Mouse (Mus musculus) midbrain, embryonic 15.5 days (tissue): ENCODE results near the gene Asap2. TPM values are rescaled to one million over a fixed set of nuclear protein-coding genes. Genes with fewer than 3 reads are reported as not detected.

ENCODE experiments used
- ATAC-seq: fragments of 200-750 bp; cut with Nextera tagmentation; replicated peaks from 2 replicates; pipeline ENCODE4 v1.8.0; 2017; ENCODE audit warnings: moderate TSS enrichment
- H3K27ac ChIP-seq: fragments of 300-500 bp; sonication (generic); 2 replicates; pipeline ENCODE4 v1.5.1; 2015; ENCODE audit warnings: mild to moderate bottlenecking, inconsistent platforms
- H3K27me3 ChIP-seq: fragments of 300-500 bp; sonication (generic); replicated peaks from 2 replicates; pipeline ENCODE4 v1.6.1; 2015; ENCODE audit warnings: inconsistent platforms
- H3K36me3 ChIP-seq: fragments of 300-500 bp; sonication (generic); replicated peaks from 2 replicates; pipeline ENCODE4 v1.6.1; 2015; ENCODE audit warnings: inconsistent platforms
- H3K4me1 ChIP-seq: fragments of 300-500 bp; sonication (generic); 2 replicates; pipeline ENCODE4 v1.6.1; 2015; ENCODE audit warnings: inconsistent platforms
- H3K4me2 ChIP-seq: fragments of 300-500 bp; sonication (generic); 2 replicates; pipeline ENCODE4 v1.6.1; 2015; ENCODE audit warnings: inconsistent platforms, mild to moderate bottlenecking, moderate library complexity
- H3K4me3 ChIP-seq: fragments of 300-500 bp; sonication (generic); 2 replicates; pipeline ENCODE4 v1.5.1; 2015; ENCODE audit warnings: mild to moderate bottlenecking, inconsistent platforms
- H3K9ac ChIP-seq: fragments of 300-500 bp; sonication (generic); 2 replicates; pipeline ENCODE4 v1.6.1; 2015; ENCODE audit warnings: mild to moderate bottlenecking, inconsistent platforms
- H3K9me3 ChIP-seq: fragments of 300-500 bp; sonication (generic); 2 replicates; pipeline ENCODE4 v1.6.1; 2016; ENCODE audit warnings: inconsistent platforms
- WGBS: fragments of 180-500 bp; shearing (Covaris S2); methylation state at CpG from one replicate; pipeline ENCODE4 v1.1.7; 2015; ENCODE audit warnings: mixed read lengths; 5-methylcytosine and 5-hydroxymethylcytosine counted together
- polyA plus RNA-seq: library from polyadenylated mRNA; unstranded; fragments of >200 nt; fragmentation: Nextera tagmentation; extraction: Ambion mirVana; gene quantifications from 2 replicates; pipeline ENCODE4 v1.2.1, GENCODE M21; 2015

The Asap2 gene
- polyA plus RNA-seq, 1 experiment from 2014 or later: 13.9 TPM

GRCm38 (mm10) chr12:21160327-21160828, 170.1 kb downstream of the Asap2 start:
- WGBS: 76% methylated on average over 8 of the region's 8 CpGs
- H3K4me3 ChIP-seq: no peak overlapping the region
- peaks cover 16% of the 10 kb centered on the region for H3K4me1 ChIP-seq
- no peaks in the 10 kb centered on the region for H3K36me3 ChIP-seq
- ATAC-seq: no peak
- no peak overlapping the region; the same call in 1 of the 2 replicates for H3K27ac ChIP-seq
- H3K9me3 ChIP-seq: no peaks in the 10 kb centered on the region
- H3K9ac ChIP-seq: no peak overlapping the region
- no peak overlapping the region for H3K4me2 ChIP-seq
- H3K27me3 ChIP-seq: no peaks in the 10 kb centered on the region

GRCm38 (mm10) chr12:21161841-21162240, 171.6 kb downstream of the Asap2 start:
- H3K9ac ChIP-seq: no peak overlapping the region
- H3K4me2 ChIP-seq: no peak overlapping the region
- no peak overlapping the region for H3K27ac ChIP-seq
- H3K9me3 ChIP-seq: no peaks in the 10 kb centered on the region
- H3K4me1 ChIP-seq: peaks cover 18% of the 10 kb centered on the region
- ATAC-seq: no peak
- no peak overlapping the region for H3K4me3 ChIP-seq
- 89% methylated on average over 4 of the region's 4 CpGs for WGBS
- H3K36me3 ChIP-seq: no peaks in the 10 kb centered on the region
- no peaks in the 10 kb centered on the region for H3K27me3 ChIP-seq

GRCm38 (mm10) chr12:21163706-21164105, 173.4 kb downstream of the Asap2 start:
- no peak overlapping the region for H3K4me3 ChIP-seq
- no peak overlapping the region for H3K9ac ChIP-seq
- no peaks in the 10 kb centered on the region for H3K27me3 ChIP-seq
- H3K9me3 ChIP-seq: no peaks in the 10 kb centered on the region
- no peak overlapping the region for H3K27ac ChIP-seq
- H3K4me1 ChIP-seq: peaks cover 22% of the 10 kb centered on the region
- no peak overlapping the region for H3K4me2 ChIP-seq
- no peaks in the 10 kb centered on the region for H3K36me3 ChIP-seq
- ATAC-seq: no peak
- WGBS: 87% methylated on average over 3 of the region's 3 CpGs

GRCm38 (mm10) chr12:21164251-21164650, 174.0 kb downstream of the Asap2 start:
- ATAC-seq: no peak
- Histone ChIP-seq H3K9me3 (no peaks in the 10 kb centered on the region), H3K27me3 (no peaks in the 10 kb centered on the region), H3K4me1 (peaks cover 19% of the 10 kb centered on the region), H3K4me3 (no peak overlapping the region), H3K9ac (no peak overlapping the region), H3K4me2 (no peak overlapping the region), H3K27ac (peak overlapping the region; percentile 40; the same call in 1 of the 2 replicates), H3K36me3 (0 out of 2 replicates have a peak, but pooled peaks cover under 1% of the 10 kb centered on the region)
- WGBS: 81% methylated on average over 8 of the region's 8 CpGs

GRCm38 (mm10) chr12:21165157-21165556, 174.9 kb downstream of the Asap2 start:
- WGBS: 82% methylated on average over 3 of the region's 3 CpGs
- ATAC-seq: no peak

GRCm38 (mm10) chr12:21165891-21166342, 175.7 kb downstream of the Asap2 start:
- H3K9ac ChIP-seq: no peak overlapping the region
- H3K4me2 ChIP-seq: no peak overlapping the region
- 0 out of 2 replicates have a peak, but pooled peaks cover 4% of the 10 kb centered on the region for H3K36me3 ChIP-seq
- ATAC-seq: no peak
- no peak overlapping the region for H3K4me3 ChIP-seq
- no peaks in the 10 kb centered on the region for H3K9me3 ChIP-seq
- H3K4me1 ChIP-seq: peaks cover 6% of the 10 kb centered on the region; the same call in 1 of the 2 replicates
- no peak overlapping the region for H3K27ac ChIP-seq
- H3K27me3 ChIP-seq: no peaks in the 10 kb centered on the region
- WGBS: 77% methylated on average over 7 of the region's 7 CpGs

More at GRCm38 (mm10) chr12:21165157-21165556, 174.9 kb downstream of the Asap2 start:
- Histone ChIP-seq H3K4me3 (no peak overlapping the region), H3K9me3 (no peaks in the 10 kb centered on the region), H3K27me3 (no peaks in the 10 kb centered on the region), H3K4me2 (no peak overlapping the region), H3K36me3 (0 out of 2 replicates have a peak, but pooled peaks cover 4% of the 10 kb centered on the region), H3K27ac (no peak overlapping the region), H3K4me1 (peaks cover 12% of the 10 kb centered on the region), H3K9ac (no peak overlapping the region)

GRCm38 (mm10) chr12:21166884-21167575, 176.8 kb downstream of the Asap2 start:
- ATAC-seq: no peak
- 0 out of 2 replicates have a peak, but pooled peaks cover 7% of the 10 kb centered on the region for H3K36me3 ChIP-seq
- H3K27ac ChIP-seq: no peak overlapping the region
- H3K9me3 ChIP-seq: no peaks in the 10 kb centered on the region
- no peak overlapping the region for H3K4me3 ChIP-seq
- H3K9ac ChIP-seq: no peak overlapping the region
- WGBS: 52% methylated on average over 6 of the region's 6 CpGs
- no peaks in the 10 kb centered on the region for H3K27me3 ChIP-seq
- H3K4me1 ChIP-seq: peaks cover 6% of the 10 kb centered on the region; the same call in 1 of the 2 replicates
- H3K4me2 ChIP-seq: no peak overlapping the region

- H3K9ac ChIP-seq: no peak overlapping the region
- H3K36me3 ChIP-seq: 0 out of 2 replicates have a peak, but pooled peaks cover 7% of the 10 kb centered on the region
- no peaks in the 10 kb centered on the region for H3K27me3 ChIP-seq
- no peak overlapping the region for H3K27ac ChIP-seq
- WGBS: 87% methylated on average over 4 of the region's 4 CpGs
- peaks cover 6% of the 10 kb centered on the region; the same call in 1 of the 2 replicates for H3K4me1 ChIP-seq
- no peak overlapping the region for H3K4me3 ChIP-seq
- H3K9me3 ChIP-seq: no peaks in the 10 kb centered on the region
- H3K4me2 ChIP-seq: no peak overlapping the region
- ATAC-seq: 0 out of 2 replicates have a peak, but pooled peaks have one; percentile 14
Observed at GRCm38 (mm10) chr12:21167741-21168140, 177.5 kb downstream of the Asap2 start.

GRCm38 (mm10) chr12:21168149-21168548, 177.9 kb downstream of the Asap2 start:
- Histone ChIP-seq H3K36me3 (0 out of 2 replicates have a peak, but pooled peaks cover 7% of the 10 kb centered on the region), H3K27ac (no peak overlapping the region), H3K4me1 (peaks cover 6% of the 10 kb centered on the region; the same call in 1 of the 2 replicates), H3K27me3 (no peaks in the 10 kb centered on the region), H3K4me3 (no peak overlapping the region), H3K9me3 (no peaks in the 10 kb centered on the region), H3K4me2 (no peak overlapping the region), H3K9ac (no peak overlapping the region)
- ATAC-seq: no peak
- WGBS: 92% methylated on average over 6 of the region's 6 CpGs

- Histone ChIP-seq H3K36me3 (0 out of 2 replicates have a peak, but pooled peaks cover 7% of the 10 kb centered on the region), H3K4me3 (no peak overlapping the region), H3K9me3 (no peaks in the 10 kb centered on the region), H3K4me1 (peaks cover 4% of the 10 kb centered on the region; the same call in 1 of the 2 replicates), H3K27me3 (no peaks in the 10 kb centered on the region), H3K9ac (no peak overlapping the region), H3K27ac (no peak overlapping the region), H3K4me2 (no peak overlapping the region)
- ATAC-seq: no peak
- 91% methylated on average over 11 of the region's 11 CpGs for WGBS
Observed at GRCm38 (mm10) chr12:21171776-21172490, 181.7 kb downstream of the Asap2 start.

GRCm38 (mm10) chr12:21173847-21174412, 183.7 kb downstream of the Asap2 start:
- 92% methylated on average over 7 of the region's 7 CpGs for WGBS
- ATAC-seq: no peak

GRCm38 (mm10) chr12:21176399-21176798, 186.1 kb downstream of the Asap2 start:
- Histone ChIP-seq H3K4me1 (no peaks in the 10 kb centered on the region), H3K9ac (no peak overlapping the region), H3K9me3 (no peaks in the 10 kb centered on the region), H3K4me2 (no peak overlapping the region), H3K36me3 (0 out of 2 replicates have a peak, but pooled peaks cover 3% of the 10 kb centered on the region), H3K4me3 (no peak overlapping the region), H3K27me3 (no peaks in the 10 kb centered on the region), H3K27ac (no peak overlapping the region)
- 96% methylated on average over 5 of the region's 5 CpGs for WGBS
- no peak for ATAC-seq

More at GRCm38 (mm10) chr12:21173847-21174412, 183.7 kb downstream of the Asap2 start:
- H3K4me1 ChIP-seq: no peaks in the 10 kb centered on the region
- no peak overlapping the region for H3K9ac ChIP-seq
- H3K4me3 ChIP-seq: no peak overlapping the region
- no peaks in the 10 kb centered on the region for H3K9me3 ChIP-seq
- H3K4me2 ChIP-seq: no peak overlapping the region
- no peak overlapping the region for H3K27ac ChIP-seq
- H3K27me3 ChIP-seq: no peaks in the 10 kb centered on the region
- H3K36me3 ChIP-seq: 0 out of 2 replicates have a peak, but pooled peaks cover 7% of the 10 kb centered on the region
